Mouse (Mus musculus): ENCODE data around the gene Abca4.

The Abca4 gene

DNA sequence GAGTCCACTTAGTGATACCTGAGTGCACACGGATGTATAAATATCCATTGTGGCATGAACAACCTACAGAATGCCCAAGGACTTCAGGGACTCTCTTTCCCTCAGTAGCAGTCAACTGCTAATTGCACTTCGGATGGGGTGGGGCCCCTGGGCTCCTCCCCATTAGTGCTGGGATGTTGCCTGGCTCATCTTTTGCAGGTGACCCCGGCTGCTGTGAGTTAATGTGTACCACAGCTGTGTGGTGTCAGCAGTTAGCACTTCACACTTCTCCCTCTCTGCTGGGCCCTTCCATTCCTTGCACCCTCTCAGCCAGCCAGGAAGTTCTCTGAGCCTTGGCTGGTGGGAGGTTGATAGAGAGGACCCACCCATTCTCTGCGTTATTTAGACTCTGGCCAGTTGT is 65.2 kb downstream of the Abca4 start:
- no peak for DNase-seq (ENCODE audit: low spot score in 2 of 2)

DNA sequence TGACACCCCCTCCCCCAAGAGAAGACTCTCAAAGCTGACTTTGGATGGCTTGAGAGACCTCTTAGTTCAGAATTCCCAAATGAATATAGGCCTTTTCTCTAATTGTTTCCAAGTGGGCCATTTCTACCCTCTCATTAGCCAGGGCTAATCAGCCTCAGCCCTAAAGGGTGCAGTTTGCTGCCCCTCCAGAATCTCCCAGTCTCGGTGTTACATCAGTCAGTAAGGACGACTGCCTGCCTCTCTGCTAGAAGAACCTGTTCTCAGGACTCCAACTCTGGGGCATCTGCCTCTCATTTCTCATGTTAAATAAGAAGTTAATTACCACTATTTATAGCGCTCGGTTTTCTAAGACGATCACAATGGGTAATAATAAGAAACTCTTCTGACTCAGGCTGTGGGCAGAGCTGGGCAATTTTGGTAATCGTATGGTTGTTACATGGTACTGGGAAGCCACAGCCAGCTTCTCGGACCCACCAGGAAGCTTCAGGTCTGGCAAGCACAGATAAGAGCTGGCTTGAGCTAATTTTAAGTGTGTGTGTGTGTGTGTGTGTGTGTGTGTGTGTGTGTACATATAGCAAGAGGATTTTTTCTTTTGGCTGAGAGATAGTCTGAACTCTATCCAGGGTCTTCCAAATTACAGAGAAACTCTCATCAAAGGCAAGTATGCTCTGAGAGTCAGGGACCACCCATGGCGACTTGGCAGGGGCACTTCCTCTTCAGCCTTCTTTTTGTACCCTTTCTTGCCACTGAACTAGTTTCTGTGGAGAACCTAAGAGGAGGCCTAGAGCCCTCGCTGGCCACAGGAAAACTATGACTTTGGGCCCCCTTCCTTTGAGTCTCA is 67.1 kb downstream of the Abca4 start:
- DNase-seq (ENCODE audit: low spot score in 2 of 2), result peak in 1 of 2 experiments; percentile 28

DNA sequence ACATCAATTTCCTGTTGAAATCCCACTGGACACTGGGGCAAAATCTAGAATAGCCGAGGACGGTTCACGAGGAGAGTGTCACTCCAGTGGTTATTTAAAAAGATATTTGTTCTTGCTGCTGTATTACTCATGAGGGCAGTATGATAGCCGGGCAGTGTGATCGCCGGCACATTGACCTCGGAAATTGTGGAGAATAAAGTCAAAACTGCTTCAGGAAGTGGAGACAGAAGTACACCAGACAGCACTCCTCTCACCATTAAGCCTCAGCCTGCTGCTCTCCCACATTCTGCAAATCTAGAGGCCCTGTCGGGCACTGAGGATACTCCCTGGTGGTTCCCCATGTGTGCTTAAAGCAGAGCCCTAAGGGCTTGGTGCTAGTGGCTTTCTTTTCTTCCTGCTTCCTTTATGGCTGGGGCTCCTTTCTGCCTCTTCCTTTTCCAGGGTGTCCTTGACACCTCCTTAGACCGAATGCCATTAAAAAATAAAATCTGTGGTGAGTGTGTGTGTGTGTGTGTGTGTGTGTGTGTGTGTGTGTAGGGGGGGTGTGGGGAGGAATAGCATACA is 74.5 kb downstream of the Abca4 start:
- no peak for DNase-seq (ENCODE audit: low spot score in 2 of 2)

DNA sequence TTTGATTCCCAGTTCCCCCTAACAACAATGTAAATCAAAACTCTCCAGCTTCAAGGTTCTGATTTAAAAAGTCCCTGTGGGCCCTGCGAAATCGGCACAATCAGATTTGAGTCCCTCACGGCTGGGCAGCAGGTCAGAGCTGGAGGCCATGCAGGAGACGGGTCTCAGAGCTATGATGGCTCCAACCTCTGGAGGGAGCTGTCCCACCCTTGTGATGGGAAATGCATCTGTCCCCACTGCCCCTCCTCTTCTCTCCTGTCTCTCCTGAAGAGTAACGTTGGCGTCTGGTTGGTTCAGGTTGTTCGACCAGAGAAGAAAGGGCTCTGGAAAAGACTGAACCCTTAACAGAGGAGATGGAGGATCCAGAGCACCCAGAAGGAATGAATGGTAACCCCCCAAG is 75.5 kb downstream of the Abca4 start:
- DNase-seq (ENCODE audit: low spot score in 2 of 2), result no peak

DNA sequence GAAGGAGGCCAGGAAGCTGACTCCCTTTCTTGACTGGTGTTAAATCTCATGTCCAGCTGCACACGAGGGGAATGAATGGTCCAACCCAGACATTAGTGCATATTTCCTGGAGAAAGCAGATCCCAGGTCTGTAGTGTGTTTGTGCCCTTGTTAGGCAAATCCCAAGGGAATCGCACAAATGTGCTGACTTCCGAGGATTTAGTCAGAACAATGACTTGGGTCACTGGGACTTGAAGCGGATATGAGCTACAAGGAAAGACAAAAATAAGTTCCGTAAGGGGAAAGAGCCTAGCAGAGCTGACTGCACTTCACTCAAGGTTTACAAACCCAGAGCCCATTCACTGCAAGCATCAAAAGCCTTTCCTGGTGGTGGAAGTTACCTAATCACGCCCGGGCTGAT is 76.0 kb downstream of the Abca4 start:
- DNase-seq (ENCODE audit: low spot score in 2 of 2), result no peak

DNA sequence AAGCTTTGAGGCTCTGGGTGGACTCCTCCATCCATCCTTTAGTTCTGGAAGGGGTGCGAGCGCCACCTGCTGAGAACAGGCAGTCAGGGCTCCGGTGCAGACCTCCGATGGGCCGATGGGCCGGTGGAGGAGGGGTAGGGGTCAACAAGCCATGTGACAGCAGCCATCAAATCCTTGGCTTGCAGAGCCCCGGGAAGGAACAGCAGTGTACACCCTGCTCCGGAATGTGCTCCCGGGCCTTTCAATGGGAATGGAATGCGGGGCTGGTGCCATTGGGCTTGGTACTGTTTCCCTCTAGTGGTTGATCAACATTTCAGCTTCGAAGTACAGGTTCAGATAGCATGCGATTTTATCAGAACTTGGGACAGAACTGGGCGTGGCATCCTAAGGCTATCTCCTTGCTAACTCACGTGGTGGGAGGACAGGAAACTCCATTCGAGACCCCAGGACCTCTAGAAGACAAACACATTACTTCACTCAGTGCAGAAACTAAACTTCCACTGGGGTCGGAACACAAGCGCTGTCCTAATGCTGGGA is 78.0 kb downstream of the Abca4 start:
- DNase-seq (ENCODE audit: low spot score in 2 of 2), result peak; percentile 73 to 85

DNA sequence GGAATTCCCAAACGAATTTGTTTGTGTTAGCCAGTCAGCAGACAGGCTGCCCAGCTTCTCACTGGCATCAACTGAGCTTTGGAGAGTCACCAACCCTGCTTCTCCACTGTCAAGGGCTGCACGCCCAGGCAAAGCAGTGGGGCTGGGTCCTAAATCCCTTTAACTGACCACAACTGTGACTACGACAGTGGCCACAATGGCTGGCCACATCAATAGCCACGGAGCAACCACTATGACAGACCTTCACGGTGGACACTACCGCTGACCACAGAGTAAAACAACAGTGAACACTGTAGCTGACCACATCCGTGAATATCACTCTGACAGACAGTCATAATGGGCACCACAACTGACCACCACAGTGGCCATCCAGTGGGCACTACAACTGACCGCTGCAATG is 78.6 kb downstream of the Abca4 start:
- no peak for DNase-seq (ENCODE audit: low spot score in 2 of 2)

DNA sequence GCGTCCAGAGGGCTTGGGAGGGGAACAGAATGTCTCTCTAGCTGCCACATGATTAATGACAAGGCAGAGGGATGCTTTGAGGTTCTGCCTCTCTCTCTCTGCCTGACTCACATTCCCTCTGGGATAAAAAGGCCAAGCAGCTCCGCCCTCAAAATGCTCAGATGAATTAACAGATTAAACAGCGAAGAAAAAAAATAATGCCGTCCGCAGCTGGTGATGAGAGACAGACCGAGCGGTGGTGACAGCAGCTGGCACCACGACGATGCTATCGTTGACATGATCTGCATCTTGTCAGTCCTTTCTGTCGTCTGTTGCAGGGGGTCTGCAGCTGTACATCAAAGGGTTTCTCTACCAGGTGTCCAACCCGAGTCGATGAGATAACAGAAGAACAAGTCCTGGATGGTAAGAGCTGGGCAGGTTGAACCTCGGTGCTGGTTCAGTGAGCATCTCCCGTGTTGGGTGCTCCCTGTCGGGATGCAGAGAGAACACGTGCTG is 84.8 kb downstream of the Abca4 start:
- DNase-seq (ENCODE audit: low spot score in 2 of 2), result no peak

DNA sequence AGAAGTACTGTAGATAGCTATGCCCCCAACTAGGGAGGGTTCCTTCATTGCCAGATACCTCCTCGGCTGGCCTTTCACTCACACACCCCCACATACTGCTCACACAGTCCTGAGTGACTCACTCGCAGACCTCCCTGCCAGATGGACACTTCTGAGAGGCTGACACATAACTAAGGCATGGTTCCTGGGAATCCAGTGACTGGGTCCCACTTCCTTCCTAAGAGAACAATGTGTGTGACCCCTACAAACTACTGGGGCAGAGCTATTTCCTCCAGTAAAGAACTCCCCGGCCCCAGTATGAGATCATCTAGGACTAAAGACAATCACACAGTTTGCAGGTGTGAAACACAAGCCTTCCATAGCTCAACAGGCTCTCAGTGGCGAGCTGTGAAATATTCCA is 86.5 kb downstream of the Abca4 start:
- no peak for DNase-seq (ENCODE audit: low spot score in 2 of 2)

DNA sequence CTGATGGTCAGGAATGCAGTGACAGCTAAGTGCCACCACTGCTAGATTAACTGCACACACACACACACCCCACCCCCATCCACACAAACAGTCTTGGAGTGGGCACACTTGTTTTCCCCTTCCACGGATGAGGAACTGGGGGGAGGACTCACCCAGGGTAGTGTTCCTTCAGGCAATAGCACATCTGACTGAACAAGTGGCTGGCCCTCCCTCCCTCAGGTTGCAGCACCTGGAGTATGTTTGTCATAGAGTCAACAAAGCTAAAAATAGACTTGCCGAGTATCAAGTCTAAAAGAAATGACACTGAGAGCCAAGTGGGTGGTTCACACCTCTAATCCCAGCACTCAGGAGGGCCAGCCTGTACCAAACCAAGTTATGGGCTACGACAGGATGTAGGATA is 87.4 kb downstream of the Abca4 start:
- no peak for DNase-seq (ENCODE audit: low spot score in 2 of 2)

DNA sequence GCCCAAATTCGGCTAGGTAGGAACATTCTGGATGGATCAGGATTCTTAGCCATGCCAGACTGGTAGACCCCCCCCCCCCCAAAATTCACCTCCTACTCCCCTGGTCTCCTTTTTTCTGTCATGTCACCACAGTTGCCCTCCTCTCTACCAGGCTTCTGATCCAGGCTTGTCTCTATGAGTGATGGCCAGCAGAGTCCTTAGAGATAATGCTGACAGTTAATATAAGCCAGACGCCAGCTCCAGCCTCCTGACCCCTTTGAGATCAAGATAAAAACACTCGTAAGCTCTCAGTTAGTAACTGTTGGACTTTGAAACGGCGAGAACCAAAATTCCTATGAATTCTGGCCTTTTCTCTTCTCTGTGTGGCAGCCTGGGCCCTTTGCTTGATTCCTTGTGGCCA is 89.0 kb downstream of the Abca4 start:
- DNase-seq (ENCODE audit: low spot score in 2 of 2), result no peak

DNA sequence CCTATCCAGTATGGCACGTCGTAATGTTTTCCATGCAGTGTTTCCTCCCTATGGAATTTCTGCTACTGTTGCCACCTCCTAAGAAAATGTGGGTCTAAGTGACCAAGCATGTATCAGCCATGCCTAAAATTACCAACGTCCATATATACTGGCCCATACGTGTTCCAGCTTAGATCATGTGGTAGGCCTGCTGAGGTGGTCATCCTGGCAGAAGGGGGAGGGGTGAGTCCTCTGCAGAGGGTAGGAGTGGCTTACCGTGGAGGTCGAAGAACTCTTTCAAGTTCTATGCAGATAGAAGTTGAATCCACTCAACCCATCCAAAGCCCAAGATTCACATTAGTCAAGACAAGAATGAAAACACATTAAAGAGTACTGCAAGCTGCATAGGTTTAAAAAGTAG is 89.6 kb downstream of the Abca4 start:
- no peak for DNase-seq (ENCODE audit: low spot score in 2 of 2)

DNA sequence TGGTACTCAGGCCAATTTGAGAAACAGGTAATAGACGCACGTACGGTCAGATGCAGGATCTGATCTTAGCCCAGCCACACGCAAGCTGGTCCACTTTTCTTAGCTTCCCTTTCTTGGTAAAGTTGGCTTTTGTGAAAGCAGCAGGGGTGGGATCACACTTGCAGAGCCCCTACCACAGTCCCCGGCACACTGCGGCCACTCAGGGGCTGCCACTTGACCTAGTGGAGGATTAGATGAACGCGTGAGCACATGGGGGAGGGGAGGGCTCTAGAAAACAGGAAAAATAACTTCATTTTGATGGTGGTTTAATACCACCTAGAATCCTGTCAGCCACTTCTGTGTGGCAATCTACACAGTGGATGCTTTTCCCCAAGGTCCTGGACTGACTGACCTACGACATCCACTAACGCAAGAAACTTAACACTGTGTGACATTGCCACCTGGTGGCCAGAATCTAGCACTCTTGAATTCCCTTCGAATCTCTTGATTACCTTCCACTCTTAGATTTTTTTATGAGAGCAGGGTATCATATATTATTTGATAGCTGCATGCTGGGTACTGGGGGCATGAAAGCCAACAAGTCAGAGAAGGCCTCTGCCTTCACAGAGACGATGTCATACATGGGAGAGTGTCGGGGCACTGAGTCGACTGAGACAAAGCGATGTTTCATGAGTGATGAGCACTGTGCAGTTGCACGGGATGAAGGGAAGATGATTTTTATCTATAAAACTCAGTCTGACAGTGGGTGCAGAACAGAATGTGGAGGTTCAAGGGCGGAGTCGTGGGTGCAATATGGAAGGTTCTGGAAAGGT is 96.6 kb downstream of the Abca4 start:
- peak in 1 of 2 experiments; percentile 26 for DNase-seq (ENCODE audit: low spot score in 2 of 2)

DNA sequence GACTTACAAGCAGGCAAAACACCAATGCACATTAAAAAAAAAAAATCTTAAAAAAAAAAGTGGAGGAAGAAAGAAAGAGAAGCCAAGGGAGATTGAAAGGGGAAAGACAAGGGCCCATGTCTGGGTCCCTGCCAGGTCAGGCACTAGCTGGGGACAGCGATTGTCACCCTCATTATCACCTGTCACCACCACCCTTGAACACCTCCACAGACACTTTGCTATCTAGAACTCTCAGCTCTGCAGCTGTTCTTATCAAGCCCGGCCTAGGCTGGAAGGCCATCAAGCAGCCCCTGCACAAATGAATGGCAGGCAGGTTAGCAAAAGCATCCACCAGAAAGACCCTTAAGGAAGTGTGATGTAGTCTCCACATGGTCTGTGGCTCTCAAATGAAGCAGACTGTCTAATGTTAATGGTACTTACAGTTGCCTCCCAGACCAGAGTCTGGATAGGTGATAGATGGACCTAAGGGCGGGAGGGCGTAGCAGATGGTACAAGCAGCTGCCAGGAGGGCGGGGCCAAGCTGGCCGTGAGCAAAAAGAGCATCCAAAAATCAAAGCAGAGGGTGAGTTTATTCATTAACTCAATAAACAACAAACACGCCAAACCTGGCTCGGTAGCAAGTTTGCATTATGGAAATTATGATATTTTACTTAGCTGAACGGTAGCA is 98.1 kb downstream of the Abca4 start:
- peak in 1 of 2 experiments; percentile 16 for DNase-seq (ENCODE audit: low spot score in 2 of 2)

DNA sequence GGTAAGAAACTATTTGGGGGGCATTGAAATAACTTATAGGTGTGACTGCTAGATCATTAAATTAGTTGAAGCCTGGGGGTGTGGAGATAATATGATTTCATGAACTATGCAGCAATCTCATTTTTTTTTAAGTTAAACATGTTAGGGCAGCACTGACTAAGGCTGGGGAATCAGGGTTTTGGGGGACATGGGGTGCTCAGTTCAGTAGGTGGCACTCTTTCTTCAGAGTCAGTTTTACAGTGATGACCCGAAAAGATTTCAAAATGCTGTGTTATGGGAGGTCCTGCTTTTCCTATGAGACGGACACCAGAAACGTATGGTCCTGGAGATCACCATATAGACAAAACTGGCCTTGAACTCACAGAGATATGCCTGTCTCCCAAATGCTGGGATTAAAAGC is 99.2 kb downstream of the Abca4 start:
- DNase-seq (ENCODE audit: low spot score in 2 of 2), result no peak

DNA sequence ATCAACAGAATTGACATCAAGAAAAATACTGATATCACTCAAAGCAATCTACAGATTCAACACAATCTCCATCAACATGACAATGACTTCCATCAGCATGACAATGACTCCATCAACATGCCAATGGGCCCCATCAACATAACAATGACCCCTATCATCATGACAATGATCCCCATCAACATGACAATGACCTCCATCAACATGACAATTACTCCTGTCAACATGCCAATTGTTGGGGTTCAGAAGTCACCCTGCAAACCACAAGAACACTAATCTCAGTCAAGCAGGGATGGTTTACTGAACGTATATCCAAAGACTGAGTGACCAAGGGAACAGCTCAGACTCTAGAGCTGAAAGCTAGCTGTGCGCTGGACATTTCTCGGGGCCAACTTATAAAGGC is 101.2 kb downstream of the Abca4 start:
- no peak for DNase-seq (ENCODE audit: low spot score in 2 of 2)

DNA sequence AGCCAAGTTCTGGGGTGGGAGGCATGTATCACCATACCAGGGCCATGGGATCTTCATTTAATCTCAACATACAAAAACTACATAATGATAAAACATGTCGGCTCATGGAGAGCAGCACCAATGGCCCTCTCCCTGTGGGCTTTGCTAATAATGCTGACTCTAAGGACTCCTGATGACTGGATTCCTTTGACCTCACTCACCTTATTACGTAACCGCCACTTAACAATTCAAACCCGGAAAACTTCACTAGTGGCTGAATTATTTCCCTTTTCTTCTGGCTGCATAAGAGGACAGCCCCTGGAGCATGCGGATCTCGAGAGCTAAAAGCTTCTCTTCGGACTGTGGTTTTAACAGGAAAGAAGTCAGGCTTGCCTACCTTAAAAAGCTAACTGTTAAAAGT is 106.6 kb downstream of the Abca4 start:
- DNase-seq (ENCODE audit: low spot score in 2 of 2), result no peak

DNA sequence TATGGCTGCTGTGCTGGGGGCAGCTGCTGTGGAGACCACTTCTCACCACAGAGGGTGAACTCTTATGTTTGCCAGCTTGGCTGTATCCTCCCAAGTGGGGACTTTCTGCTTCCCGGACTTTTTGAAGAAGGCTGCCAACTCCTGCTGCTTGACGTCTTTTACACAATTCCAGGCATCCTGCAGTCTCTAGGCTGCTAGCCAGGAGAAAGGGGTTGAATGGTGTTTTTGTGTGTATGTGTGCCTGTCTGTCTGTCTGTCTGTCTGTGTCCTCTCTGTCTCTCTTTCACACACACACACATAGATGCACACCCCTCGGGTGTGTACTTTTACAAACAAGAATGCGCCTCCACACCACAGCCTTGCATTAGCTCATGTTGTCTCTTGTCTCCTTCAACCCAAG is 108.2 kb downstream of the Abca4 start:
- no peak for DNase-seq (ENCODE audit: low spot score in 2 of 2)

DNA sequence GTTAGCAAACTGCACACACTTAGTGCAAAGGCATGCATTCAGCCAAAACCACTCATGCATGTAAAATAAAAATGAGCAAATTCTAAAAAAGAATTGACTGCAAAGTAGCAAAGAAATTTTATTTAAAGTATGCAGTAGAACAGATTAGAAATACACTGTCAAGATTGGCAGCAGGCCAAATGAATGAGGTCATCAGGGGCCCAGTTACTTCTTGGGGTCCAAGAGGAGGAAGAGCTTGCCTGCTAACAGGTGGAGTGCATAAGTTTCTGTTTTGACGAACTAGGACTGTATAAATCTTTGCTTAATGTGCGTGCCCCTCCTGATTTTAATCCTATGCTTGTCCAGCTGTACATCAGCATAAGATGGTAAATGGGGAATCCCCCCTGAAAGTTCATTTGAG is 109.8 kb downstream of the Abca4 start:
- no peak for DNase-seq (ENCODE audit: low spot score in 2 of 2)

DNA sequence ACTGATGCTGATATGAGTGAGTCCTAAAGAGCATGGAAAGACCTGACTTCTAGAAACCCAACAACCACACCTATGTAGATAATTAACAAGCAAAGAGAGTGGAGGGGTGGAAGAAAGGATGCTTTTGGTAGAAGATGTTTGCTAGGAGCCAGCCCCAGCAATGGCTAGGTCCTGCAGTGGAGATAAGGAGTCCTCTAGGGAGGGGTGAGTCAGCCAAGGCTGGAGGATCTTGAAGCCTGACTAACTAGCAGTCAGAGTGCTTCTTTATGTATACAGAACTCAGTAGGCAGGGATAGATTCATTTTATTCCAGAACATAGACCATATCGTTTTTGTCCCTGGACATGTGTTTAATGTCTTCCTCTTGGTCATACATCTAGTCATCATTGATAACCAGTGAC is 115.2 kb downstream of the Abca4 start:
- no peak for DNase-seq (ENCODE audit: low spot score in 2 of 2)

DNA sequence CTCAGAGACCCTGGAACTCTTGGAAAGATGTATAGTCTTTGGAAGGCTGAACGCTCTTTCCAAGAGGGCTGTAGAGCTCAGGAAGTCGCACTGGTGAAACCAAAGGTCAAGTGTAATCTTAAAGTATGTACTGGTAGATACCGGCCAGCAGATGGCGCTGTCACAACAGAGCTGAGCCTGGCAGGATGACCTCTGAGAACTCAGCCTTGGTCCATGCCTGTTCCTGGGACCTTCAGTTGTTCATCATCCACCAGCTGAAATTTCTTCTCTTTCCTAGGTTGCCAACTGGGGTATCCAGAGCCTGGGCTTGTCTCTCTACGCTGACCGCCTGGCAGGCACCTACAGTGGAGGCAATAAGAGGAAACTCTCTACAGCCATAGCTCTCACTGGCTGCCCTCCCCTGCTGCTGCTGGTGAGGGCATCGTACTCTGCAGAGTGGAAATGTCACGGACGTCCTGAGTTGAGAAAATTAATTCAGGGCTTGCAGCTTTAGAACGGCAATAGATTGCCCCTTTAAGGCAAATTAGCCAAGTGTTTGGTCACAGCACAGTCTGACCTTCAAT is 125.5 kb downstream of the Abca4 start:
- peak; percentile 49 to 83 for DNase-seq (ENCODE audit: low spot score in 2 of 2)
